Mouse (Mus musculus): Measurements from ENCODE around the gene Uba3.

DNA sequence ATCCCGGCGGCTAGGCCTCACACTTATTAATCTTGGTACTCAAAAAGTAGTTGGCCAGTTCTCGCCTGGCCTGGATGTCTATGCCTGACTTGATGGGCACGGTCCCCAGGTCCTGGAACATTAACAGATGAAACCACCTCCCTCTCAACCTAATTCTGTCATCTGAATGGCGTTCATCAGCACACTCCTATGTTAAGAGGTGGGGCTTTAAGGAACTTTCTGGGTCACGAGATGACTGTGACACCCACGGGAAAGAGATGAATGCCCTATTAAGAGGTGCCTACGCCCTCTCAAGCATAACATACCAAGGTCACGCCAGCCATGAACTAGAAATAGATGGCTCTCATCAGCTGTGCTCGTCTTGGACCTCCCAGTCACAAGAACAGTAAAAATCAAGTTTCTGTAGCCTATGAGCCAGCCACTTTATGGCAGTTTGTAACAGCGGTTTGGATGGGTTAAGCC lies 26.0 kb downstream of the Uba3 start:
- TF ChIP-seq EP300 (IDR thresholded peaks at IDR 0.05; ENCODE audit: low read depth) (0 out of 2 replicates have a peak, but pooled peaks have one; percentile 47), CTCF (IDR thresholded peaks at IDR 0.05; ENCODE audit: low read depth) (no peak)

Measured in heart, postnatal 0 days (tissue).